Mouse (Mus musculus): ENCODE data around the gene Btbd8.

The Btbd8 gene

GRCm38 (mm10) chr5:107521897-107522296 lies 84.1 kb downstream of the Btbd8 start:
- no peak for DNase-seq

- peak in 1 of 2 experiments; percentile 8 for DNase-seq
Measured at GRCm38 (mm10) chr5:107524281-107524680, 86.5 kb downstream of the Btbd8 start.

GRCm38 (mm10) chr5:107528856-107529255 lies 91.1 kb downstream of the Btbd8 start:
- no peak for DNase-seq

GRCm38 (mm10) chr5:107533590-107533989 lies 95.8 kb downstream of the Btbd8 start:
- DNase-seq, result no peak

GRCm38 (mm10) chr5:107534581-107534980 lies 96.8 kb downstream of the Btbd8 start, which contains the start of gene 1700028K03Rik:
TSS of gene 1700028K03Rik (plus strand) at chr5:107534709.
- no peak for DNase-seq

GRCm38 (mm10) chr5:107541696-107542095 lies 103.9 kb downstream of the Btbd8 start:
- no peak for DNase-seq

GRCm38 (mm10) chr5:107545927-107546326 lies 108.1 kb downstream of the Btbd8 start:
- DNase-seq, result no peak

- DNase-seq, result no peak
Measured at GRCm38 (mm10) chr5:107547955-107548354, 110.2 kb downstream of the Btbd8 start.

- DNase-seq, result no peak
Measured at GRCm38 (mm10) chr5:107548444-107548843, 110.6 kb downstream of the Btbd8 start.

GRCm38 (mm10) chr5:107554336-107554735 lies 116.5 kb downstream of the Btbd8 start:
- DNase-seq, result no peak

- no peak for DNase-seq
Measured at GRCm38 (mm10) chr5:107556969-107557368, 119.2 kb downstream of the Btbd8 start.
